Mouse (Mus musculus) ES-E14 (cell line): ENCODE results near the gene Slc41a2.

ENCODE experiments used
- HCFC1 ChIP-seq: IDR thresholded peaks from 2 replicates; pipeline ENCODE4 v1.6.1; 2012; ENCODE audit warnings: low read length, inconsistent platforms, borderline replicate concordance; ENCODE audit not compliant: insufficient read depth
- ZC3H11A ChIP-seq: IDR thresholded peaks from 2 replicates; pipeline ENCODE4 v1.6.1; 2012; ENCODE audit warnings: low read depth, mild to moderate bottlenecking, inconsistent platforms, low read length, borderline replicate concordance
- ZNF384 ChIP-seq: IDR thresholded peaks from 2 replicates; pipeline ENCODE4 v1.6.1; 2012; ENCODE audit warnings: low read depth, low read length, inconsistent platforms

DNA sequence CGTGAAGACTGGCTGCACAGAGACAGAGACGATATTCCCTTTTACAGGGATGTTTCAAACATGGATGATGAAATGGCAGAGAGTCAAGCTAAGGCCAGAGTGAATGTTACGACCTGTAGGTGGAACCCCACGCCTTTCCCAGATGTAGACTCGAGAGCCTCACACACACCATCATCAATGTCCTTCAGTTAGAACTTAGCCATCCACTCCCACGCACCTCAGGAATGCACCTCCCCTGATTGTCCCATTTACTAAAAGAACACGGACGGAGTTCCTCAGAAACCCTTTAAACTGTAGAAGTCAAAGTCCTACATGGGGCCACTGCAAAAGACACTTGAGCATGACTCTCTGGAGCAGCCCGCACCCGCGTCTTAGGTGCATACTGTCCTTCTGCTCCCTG is 46.0 kb downstream of the Slc41a2 start:
- TF ChIP-seq ZNF384 (no peak), ZC3H11A (no peak), HCFC1 (no peak)
